Mouse (Mus musculus) E14TG2a.4 (cell line): ENCODE measurements around the gene Tubgcp6.

ENCODE experiments used
- H3K27me3 ChIP-seq: 2 replicates; pipeline ENCODE4 v1.6.1; 2014; ENCODE audit warnings: low read length, control low read depth; ENCODE audit not compliant: insufficient read depth
- H3K36me3 ChIP-seq: 2 replicates; pipeline ENCODE4 v1.6.1; 2014; ENCODE audit warnings: low read length, control low read depth; ENCODE audit not compliant: insufficient read depth
- H3K4me1 ChIP-seq: replicated peaks from 2 replicates; pipeline ENCODE4 v1.6.1; 2014; ENCODE audit warnings: low read depth, low read length, control low read depth
- H3K4me3 ChIP-seq: replicated peaks from 2 replicates; pipeline ENCODE4 v1.5.1; 2014; ENCODE audit warnings: mild to moderate bottlenecking, low read length
- H3K9me3 ChIP-seq: 2 replicates; pipeline ENCODE4 v1.6.1; 2014; ENCODE audit warnings: low read length, control low read depth
- CTCF ChIP-seq: conservative IDR thresholded peaks from 2 replicates; pipeline ENCODE4 v1.5.1; 2014; ENCODE audit warnings: low read length
- NANOG ChIP-seq: IDR thresholded peaks from 2 replicates; pipeline ENCODE4 v1.6.1; 2014; ENCODE audit warnings: borderline replicate concordance, low read length, mixed read lengths
- POU5F1 ChIP-seq: IDR thresholded peaks from 2 replicates; pipeline ENCODE4 v1.6.1; 2014; ENCODE audit warnings: low read length, borderline replicate concordance

Tubgcp6 gene

DNA sequence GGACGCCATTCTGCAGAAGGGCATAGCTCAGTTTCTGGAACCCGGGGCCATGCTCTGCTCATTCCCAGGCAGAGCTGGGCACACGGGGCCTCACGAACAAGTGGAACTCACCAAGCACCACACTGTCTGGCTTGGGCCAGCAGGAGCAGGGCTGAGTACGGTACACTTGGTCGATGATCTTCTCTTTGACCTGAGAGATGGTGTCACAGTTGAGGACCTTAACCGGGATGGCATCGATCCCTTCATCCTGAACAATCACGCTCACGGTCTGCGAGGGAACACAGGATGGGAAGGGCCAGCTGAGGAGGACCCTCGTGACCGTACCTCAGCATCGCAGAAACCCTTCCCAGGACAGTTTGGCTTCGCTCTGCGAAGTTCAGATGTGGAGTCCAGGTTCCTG, 35.6 kb upstream of the Tubgcp6 start:
- H3K9me3 ChIP-seq: no peaks in the 10 kb centered on the region
- no peak for TF ChIP-seq CTCF
- peaks cover 99% of the 10 kb centered on the region for H3K36me3 ChIP-seq
- H3K4me1 ChIP-seq: peaks cover 89% of the 10 kb centered on the region
- 0 out of 2 replicates have a peak overlapping the region, but pooled peaks have one; percentile 17 for H3K4me3 ChIP-seq
- H3K27me3 ChIP-seq: no peaks in the 10 kb centered on the region

DNA sequence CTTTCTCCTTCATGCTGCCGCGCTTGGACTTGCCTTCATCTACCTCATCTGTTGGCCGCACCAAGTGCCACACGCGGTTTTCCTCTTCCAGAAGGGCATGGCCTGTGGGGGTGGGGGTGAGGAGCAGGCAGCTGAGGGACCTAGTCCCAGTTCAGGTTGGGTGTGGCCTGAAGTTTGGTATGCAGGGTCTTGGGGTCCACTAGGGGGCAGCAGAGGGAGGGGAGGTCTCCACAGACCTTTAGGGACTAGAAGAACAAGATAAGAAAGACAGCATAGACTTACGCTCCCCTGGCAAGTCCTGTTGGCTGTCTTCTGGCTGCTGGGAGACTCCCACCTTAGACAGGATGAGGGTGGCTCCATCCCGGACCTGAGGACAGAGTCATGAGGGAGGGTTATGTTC, 35.0 kb upstream of the Tubgcp6 start:
- Histone ChIP-seq H3K36me3 (peaks cover 97% of the 10 kb centered on the region), H3K4me1 (peaks cover 93% of the 10 kb centered on the region), H3K9me3 (no peaks in the 10 kb centered on the region), H3K4me3 (0 out of 2 replicates have a peak overlapping the region, but pooled peaks have one; percentile 39), H3K27me3 (no peaks in the 10 kb centered on the region)
- TF ChIP-seq POU5F1: no peak
- peak; percentile 73 for TF ChIP-seq CTCF
- TF ChIP-seq NANOG: no peak

DNA sequence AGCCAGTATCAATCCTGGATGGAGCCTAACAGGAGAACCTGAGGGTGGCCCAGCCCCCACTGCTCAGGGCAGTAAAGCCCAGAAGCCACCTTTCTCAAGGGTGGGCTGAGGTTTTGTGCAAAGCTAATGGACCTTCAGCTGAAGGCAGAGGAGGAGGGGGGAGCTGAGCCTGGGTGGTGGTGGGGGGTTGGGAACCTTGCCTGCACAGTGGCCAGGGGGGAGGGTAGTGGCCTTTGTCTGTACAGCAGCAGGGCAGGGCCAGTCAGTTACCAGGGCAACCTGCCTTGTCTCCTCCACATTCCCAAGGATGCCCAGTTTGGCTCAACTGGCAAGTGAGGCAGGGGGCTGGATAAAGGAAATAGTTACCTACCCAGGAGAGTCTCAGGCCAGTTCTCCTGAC, 29.4 kb upstream of the Tubgcp6 start:
- Histone ChIP-seq H3K36me3 (peaks cover 41% of the 10 kb centered on the region), H3K9me3 (no peaks in the 10 kb centered on the region), H3K4me3 (no peak overlapping the region), H3K27me3 (peaks cover 20% of the 10 kb centered on the region), H3K4me1 (peaks cover 88% of the 10 kb centered on the region)
- no peak for TF ChIP-seq NANOG
- TF ChIP-seq CTCF: no peak
- no peak for TF ChIP-seq POU5F1

DNA sequence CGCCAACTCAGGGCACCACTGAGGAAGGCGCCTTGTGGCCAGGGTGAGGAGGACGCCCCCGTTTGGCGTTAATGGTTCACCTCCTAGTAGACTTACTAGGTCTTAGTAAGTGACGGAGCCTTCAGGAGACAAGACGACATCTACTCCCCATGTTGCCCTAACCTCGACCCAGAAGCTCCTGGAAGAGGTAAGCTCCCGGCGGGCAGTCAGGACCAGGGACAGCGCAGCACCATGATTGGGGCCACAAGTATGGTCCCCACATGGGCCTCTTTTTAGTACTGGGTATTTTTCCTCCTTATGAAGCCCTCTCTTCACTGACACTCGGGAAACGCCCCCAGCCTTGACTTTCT, 27.1 kb upstream of the Tubgcp6 start:
- Histone ChIP-seq H3K27me3 (peaks cover 42% of the 10 kb centered on the region), H3K4me3 (peak overlapping the region; percentile 84), H3K4me1 (peaks cover 86% of the 10 kb centered on the region), H3K36me3 (peaks cover 27% of the 10 kb centered on the region), H3K9me3 (no peaks in the 10 kb centered on the region)
- no peak for TF ChIP-seq POU5F1
- TF ChIP-seq CTCF: no peak
- no peak for TF ChIP-seq NANOG

DNA sequence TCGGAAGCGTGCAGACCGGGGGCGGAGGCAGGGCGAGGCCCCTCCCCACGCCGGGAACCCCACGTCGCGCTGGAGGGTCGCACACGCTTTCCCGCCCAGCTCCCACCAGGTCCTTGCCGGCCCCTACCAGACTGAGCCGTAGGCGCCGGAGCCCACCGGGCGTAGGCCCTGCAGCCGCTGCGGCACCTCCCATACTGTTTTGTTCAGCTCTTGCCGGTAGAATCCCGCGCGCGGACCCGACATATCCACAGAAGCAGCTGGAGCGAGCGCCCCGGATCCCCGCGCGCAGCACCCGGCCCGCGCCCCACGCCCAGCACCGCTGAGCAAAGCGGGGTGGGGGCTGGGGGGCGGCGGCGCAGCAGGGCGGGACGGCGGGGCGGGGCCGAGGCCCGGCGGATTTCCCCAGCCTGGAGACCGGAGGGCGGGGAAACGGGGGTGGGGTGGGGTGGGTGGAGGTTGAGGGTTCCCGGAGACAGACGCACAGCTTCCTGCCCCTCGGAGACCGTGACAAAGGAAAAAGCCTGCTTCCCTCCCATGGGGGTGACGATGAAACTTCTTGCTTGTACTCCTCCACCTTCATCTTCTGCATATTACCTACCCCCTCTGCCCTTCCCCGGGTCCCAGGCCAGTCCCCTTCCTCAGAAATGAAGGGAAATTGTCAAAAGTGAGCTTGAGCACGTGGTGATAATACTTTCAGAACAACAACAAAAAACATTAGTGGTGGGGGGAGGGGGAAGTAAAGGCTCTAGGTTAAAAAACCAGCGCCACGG, 26.5 kb upstream of the Tubgcp6 start, which contains the start of gene Mapk11:
Gene Mapk11, minus strand, starts transcription at position 358 of the 770 bp plus-strand sequence.
- TF ChIP-seq NANOG (no peak), CTCF (no peak), POU5F1 (no peak)
- peaks cover 27% of the 10 kb centered on the region for H3K36me3 ChIP-seq
- peaks cover 80% of the 10 kb centered on the region for H3K4me1 ChIP-seq
- peaks cover 47% of the 10 kb centered on the region for H3K27me3 ChIP-seq
- peak within 1 kb of the TSS; percentile 84 for H3K4me3 ChIP-seq
- no peaks in the 10 kb centered on the region for H3K9me3 ChIP-seq

DNA sequence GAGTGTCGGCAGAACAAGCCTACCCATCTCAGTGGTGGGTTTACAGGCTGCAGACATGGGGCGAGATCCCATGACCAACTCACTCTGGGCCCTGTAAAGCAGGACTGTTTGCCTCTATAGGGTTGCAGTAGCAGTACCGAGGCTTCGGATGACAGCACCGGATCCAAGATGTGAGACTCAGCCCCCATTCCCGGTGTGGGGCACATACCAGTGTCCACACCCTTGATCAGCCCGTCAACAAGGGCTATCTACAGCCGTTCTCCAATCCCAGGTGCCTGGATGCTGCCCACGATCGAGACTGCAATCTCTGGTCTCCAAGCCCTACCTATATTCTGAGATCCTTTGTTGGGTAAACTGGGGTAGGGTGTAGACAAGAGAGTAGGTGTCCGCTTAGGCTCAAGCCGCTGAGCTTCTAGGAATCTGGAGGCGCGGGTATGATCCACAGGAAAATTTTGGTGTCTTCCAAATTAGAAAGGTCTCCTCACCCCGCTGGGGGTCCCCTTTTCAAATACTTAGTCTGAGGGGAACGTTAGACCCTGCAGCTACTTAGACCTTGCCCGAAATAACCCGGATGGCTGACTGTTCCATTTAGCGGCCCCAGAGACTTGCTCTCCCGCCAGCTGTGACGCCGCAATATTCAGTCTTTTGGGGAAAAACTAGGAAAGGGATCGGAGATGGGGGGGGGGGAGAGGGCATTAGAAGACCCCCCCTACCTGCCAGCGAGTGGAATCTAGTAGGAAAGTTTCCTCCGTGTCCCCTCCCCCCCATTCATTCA, 25.8 kb upstream of the Tubgcp6 start:
- Histone ChIP-seq H3K36me3 (peaks cover 25% of the 10 kb centered on the region), H3K27me3 (peaks cover 53% of the 10 kb centered on the region), H3K4me3 (peak overlapping the region; percentile 84), H3K4me1 (peaks cover 72% of the 10 kb centered on the region), H3K9me3 (no peaks in the 10 kb centered on the region)
- TF ChIP-seq NANOG (no peak), POU5F1 (no peak), CTCF (no peak)

DNA sequence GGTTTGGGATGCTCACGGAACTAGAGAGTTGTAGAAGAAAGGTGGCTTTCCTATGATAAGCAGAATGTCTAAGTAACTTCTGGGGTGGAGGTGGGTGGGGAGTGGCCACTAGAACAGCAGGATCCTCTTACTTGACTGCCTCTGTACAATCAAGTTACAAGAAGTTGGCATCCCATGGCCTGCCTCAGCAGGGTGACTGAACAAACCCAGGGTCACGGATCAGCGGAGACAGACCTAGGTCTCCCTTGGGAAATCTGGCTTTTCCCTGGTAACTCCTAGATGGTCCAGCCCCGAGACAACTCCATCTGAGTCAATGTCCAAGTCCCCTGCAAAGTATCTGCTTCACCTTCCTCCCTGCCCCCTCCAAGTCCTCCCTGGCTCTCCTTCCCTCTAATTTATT, 25.0 kb upstream of the Tubgcp6 start:
- TF ChIP-seq NANOG: no peak
- no peak for TF ChIP-seq POU5F1
- no peak for TF ChIP-seq CTCF
- peaks cover 28% of the 10 kb centered on the region for H3K36me3 ChIP-seq
- H3K4me1 ChIP-seq: peaks cover 66% of the 10 kb centered on the region
- peak overlapping the region; percentile 84; the same call in 1 of the 2 replicates for H3K4me3 ChIP-seq
- H3K9me3 ChIP-seq: no peaks in the 10 kb centered on the region
- peaks cover 57% of the 10 kb centered on the region for H3K27me3 ChIP-seq

DNA sequence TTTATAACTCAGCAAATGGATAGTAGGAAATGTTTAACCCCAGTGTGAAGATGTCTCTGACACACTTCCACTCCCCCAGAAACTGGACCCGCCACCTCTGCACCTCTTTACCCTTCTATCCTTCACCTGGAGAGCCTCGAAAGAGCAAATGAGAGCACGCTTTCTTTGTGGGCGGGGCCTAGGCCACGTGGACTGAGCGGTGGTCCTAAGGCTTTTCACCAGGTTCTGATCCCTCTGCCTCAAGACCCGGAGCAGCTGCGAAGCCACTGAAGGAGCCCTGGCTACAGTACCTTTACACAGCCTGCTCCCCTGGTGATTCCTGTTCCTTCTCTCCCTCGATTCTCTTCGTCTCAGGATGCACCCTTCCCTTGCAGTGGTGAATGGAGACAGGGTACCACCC, 24.5 kb upstream of the Tubgcp6 start:
- TF ChIP-seq CTCF: no peak
- peaks cover 61% of the 10 kb centered on the region for H3K27me3 ChIP-seq
- peak overlapping the region; percentile 84; the same call in 1 of the 2 replicates for H3K4me3 ChIP-seq
- H3K4me1 ChIP-seq: peaks cover 62% of the 10 kb centered on the region
- H3K9me3 ChIP-seq: no peaks in the 10 kb centered on the region
- H3K36me3 ChIP-seq: peaks cover 32% of the 10 kb centered on the region

DNA sequence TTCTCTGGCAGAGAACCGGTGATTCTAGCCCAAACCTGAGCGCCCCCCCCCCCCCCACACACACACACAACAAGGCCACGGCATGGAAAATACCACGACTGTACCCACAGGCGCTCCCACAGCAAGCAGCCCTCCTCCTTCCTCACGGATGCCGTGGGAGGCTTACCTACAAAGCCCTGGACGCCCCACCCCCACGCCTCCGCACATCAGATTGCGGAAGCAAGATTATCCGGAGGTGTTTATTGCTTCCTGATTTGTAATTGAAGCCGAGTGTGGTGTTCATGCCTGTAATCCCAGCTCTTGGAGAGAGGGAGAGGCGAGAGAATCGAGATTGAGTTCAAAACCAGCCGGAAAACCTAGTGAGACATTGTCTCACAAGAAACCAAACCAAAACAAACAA, 24.1 kb upstream of the Tubgcp6 start:
- peaks cover 65% of the 10 kb centered on the region for H3K27me3 ChIP-seq
- peak overlapping the region; percentile 71 for H3K4me3 ChIP-seq
- TF ChIP-seq NANOG (no peak), CTCF (no peak), POU5F1 (no peak)
- H3K36me3 ChIP-seq: peaks cover 35% of the 10 kb centered on the region
- peaks cover 61% of the 10 kb centered on the region for H3K4me1 ChIP-seq
- no peaks in the 10 kb centered on the region for H3K9me3 ChIP-seq
